Mouse (Mus musculus) spleen, postnatal 4 days (tissue): Measurements from ENCODE around the gene Zfp131.
"Not testable (repeated sequence)": the region's sequence is repeated elsewhere in the genome, so short reads cannot be mapped to it uniquely, and the experiment has no call there.

Experiments
- DNase-seq, 2 experiments: peaks; one replicate each; pipeline ENCODE4 v3.0.0; 2022; ENCODE audit warnings: low spot score in 2 of 2

Gene Zfp131

GRCm38 (mm10) chr13:119790761-119791579, at the start of gene Zfp131:
Gene Zfp131 (minus strand): TSS chr13:119790889.
- peak; percentile 92 to 96 for DNase-seq

GRCm38 (mm10) chr13:119839982-119840381, 49.3 kb upstream of the Zfp131 start:
- DNase-seq = not testable (repeated sequence)

GRCm38 (mm10) chr13:119837719-119838337, 47.1 kb upstream of the Zfp131 start:
- DNase-seq = not testable (repeated sequence)

DNA sequence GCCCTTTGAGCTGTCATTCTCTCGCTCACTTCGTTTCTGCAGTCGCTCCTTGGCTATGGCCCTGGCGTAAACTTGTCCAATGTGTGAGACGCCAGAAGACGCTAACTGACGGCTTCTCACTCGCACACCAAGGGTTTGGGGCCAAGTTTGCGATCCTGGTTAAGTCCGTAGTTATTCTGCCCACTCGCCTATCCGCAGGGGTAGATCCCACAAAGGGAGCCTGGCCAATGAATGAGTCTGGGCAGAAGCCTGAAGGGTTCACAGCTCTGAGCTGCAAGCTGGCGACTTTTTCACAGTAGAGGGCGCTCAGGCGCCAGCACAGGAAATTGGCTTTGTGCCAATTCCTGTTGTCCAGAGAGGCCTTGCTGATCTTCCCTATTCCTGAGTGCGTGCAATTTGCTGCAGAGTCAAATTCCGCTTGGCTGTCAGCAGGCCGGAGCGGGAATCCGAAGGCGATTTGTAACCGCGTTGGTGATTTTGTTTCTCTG, 45.7 kb upstream of the Zfp131 start:
- not testable (repeated sequence) for DNase-seq

- DNase-seq = peak; percentile 18 to 64
Measured at GRCm38 (mm10) chr13:119835320-119836056, 44.8 kb upstream of the Zfp131 start, which contains the start of gene D13Ertd608e. Gene D13Ertd608e (plus strand): TSS chr13:119836006.

GRCm38 (mm10) chr13:119830116-119830515, 39.4 kb upstream of the Zfp131 start, which contains the start of gene AF067063:
Gene AF067063 (minus strand): TSS chr13:119830216.
- DNase-seq = not testable (repeated sequence)

- no peak for DNase-seq
Measured at GRCm38 (mm10) chr13:119817579-119818206, 27.0 kb upstream of the Zfp131 start.

DNA sequence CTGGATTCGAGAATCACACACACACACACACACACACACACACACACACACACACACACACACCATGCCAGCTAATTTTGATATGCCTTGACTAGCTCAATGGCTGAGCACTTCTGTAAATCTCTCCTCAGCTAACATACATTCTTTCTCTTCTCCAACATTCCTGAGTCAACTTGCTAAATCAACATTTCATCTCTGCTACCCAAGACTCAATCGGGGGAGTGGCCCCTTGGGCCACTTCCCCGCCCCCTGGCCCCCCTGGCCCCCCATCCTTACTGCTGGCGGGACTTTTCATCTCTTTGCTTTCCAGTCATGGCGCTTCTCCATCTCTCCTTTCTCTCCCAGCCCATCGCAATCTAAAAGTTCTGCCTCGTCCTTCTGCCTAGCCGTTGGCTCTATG, 26.1 kb upstream of the Zfp131 start:
- DNase-seq = no peak

- no peak for DNase-seq
Measured at GRCm38 (mm10) chr13:119810031-119810430, 19.3 kb upstream of the Zfp131 start.

DNA sequence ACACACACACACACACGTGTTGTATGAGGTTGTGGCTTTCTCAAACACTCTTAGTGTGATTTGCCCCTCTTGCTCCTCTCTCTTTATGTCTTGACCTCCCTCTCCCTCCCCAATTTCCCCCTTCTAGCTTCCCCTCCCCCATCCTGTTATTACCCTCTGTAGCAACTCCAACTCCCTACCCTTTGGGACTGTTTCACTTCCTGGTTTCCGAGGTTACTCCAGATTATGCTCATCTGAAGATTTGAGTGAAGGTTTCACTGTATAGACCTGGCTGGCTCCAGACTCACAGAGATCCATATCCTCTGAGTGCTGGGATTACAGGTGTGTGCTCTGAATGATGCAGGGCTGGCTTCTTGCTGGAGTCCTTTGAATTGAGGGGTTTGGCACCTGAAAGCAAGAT, 18.2 kb upstream of the Zfp131 start:
- no peak for DNase-seq

- no peak for DNase-seq
Measured at GRCm38 (mm10) chr13:119797656-119798055, 7.0 kb upstream of the Zfp131 start.

DNA sequence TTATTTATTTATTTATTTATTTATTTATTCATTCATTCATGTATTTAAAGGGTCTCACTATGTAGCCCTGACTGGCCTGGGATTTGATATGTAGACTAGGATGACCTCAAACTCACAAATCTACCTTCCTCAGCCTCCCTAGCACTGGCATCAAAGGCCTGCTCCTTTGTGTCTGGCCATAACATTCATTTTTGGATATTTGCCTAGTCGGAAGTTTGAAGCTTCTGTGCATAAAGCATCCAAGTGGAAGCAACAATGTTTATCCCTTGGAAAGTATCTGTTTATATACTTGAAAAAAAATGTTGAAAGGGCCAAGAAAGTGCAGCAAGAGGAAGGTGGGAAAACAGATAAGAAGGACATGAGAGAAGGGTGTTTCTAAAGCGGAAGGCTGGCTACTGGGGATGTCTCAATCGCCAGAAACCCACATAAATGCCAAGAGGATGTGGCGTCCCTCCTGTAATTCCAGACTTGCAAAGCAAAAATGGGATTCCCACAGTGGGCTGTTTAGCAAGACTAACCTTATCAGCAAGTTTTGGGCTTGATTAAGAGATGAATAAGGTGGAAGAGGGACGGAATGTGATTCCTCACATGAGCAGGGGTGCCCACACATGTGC, 2.2 kb upstream of the Zfp131 start:
- no peak for DNase-seq

DNA sequence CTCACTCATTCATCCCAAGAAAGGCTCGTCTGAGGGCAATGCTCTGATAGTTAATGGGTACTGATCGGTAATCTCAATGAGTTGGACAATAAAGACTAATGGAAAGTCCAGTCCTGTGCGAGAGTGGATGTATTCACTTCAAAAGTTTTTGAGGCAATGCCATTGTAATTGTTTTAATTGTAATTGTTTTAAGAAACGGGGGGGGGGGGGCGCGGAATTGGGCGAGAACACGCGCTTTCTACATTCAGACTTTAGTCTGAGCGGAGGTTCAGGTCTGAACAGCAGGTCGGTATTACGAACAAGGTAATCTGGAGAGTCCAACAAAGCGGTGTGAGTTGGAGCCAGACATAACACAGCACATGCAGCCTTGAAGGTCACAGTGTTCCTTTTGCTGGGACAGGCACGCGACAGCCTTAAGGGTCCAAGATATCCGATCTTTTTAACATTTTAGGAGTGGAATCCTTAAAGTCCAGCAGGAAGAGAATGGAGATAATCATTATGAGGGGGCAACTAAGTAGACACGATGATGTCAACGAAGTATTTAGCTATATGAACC, 969 bp upstream of the Zfp131 start:
- DNase-seq = no peak

- DNase-seq = peak; percentile 49 to 72
Measured at GRCm38 (mm10) chr13:119789851-119790717, 605 bp downstream of the Zfp131 start.

DNA sequence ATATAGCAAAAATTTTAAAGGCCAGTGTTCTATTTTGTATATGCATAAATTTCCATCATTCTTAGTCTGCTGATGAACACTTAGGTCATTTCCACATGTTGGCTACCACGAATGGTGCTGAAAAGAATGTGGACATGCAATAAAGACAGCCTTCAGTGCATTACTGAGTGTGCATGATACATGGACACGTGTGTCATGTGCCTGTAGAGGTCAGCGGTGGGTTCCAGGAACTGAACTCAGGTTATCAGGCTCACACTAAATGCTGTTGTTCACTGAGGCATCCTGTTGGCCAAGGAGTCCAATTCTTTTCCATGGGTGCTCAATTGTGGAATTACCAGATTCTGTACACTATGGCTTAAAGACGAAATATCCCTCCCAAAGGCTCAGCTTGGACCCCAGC, 7.1 kb downstream of the Zfp131 start:
- DNase-seq = no peak

DNA sequence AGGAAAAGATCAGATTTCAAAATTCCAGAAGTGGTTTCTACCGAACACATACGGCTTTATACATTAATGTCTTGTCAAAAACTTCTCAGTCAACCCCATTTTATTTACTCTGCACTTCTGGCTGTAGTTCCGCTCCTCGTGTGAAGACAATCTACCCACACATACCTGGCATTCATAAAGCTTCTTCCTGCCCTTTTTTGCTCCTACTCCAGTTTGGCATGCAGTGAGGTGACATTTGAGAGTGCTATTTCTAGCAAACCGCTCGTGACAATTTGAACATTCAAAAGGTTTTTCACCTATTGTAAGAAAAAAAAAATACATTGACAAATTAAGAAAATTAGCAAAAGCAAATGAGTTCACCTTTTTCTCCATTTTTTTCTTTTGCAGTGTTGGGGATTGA, 22.1 kb downstream of the Zfp131 start:
- DNase-seq = no peak

- DNase-seq = no peak
Measured at GRCm38 (mm10) chr13:119766480-119766879, 24.2 kb downstream of the Zfp131 start.

DNA sequence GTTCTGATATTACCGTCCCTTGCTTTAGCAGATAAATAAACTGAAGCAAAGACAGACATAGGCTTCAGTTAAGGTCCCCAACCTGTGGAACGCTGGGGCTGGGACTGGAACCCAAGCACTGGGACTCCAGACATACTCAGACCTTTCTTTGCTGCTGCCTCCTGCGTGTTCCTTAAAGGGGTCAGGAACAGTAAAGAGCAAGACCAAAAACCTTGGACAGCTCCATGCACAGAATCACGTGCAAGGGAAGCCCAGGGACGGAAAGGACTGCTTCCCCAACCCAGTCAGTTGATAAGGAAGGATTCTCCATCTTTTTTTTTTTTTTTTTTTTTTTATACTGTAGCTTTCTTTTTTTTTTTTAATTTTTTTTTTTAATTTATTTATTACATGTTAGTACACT, 33.9 kb downstream of the Zfp131 start:
- no peak for DNase-seq

DNA sequence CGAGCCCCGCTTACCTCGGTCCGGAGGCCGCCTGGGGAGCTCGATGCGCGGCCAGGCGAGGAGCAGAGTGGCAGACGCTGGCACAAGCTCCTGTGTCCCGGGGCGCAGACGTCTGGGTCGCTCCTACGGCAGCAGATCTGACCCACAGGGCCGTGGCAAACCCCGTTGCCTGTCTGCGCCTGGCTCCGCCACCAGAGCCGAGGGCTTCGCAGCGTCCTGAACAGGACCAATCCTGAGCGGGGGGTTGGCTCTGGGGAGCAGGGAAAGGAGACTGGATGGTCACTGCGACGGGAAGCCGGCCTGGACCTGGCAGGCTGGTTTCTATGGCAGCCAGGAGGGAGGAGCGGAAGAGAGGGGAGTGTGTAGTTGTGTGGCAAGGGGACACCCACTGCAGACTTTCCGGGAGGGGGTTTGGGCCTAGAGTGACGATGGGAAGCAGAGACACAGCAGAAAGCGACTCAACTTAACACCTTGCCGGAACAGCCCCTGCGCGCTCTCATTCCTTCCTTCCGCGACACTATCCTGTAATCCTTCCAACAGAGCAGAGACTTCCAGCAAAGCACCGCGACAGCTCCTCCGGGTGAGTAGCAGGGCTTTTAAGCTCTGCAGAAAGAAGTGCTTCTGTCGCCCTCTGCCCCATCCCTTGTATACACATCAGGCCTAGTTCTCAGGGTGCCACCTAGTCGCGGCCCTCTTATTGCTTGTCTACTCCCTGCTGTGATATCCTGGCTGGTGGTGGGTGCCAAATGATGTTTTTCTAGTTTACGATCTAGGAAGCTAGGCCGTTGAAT, 34.8 kb downstream of the Zfp131 start, which contains the start of gene Nim1k:
Gene Nim1k, minus strand, starts transcription at position 202 of the 791 bp plus-strand sequence.
- DNase-seq = peak; percentile 22 to 70
